Mouse (Mus musculus): ENCODE measurements around the gene Nup133. TPM values are rescaled to one million over a fixed set of nuclear protein-coding genes. Genes with fewer than 3 reads are reported as not detected.

Nup133 gene
- polyA plus RNA-seq, 1 experiment: 18.8 TPM

GRCm38 (mm10) chr8:123858941-123859647 is 90.0 kb downstream of the Nup133 start:
- Histone ChIP-seq H3K4me1 (ENCODE audit: control insufficient read depth, insufficient read depth, low read length) (peaks cover 10% of the 10 kb centered on the region), H3K27ac (ENCODE audit: insufficient read depth, low read depth, low read length) (no peak overlapping the region), H3K4me3 (ENCODE audit: insufficient read depth, low read length) (peak overlapping the region; percentile 75)
- TF ChIP-seq POLR2A (IDR thresholded peaks at IDR 0.05; ENCODE audit: borderline replicate concordance, low read depth, low read length) (no peak), CTCF (IDR thresholded peaks at IDR 0.05; ENCODE audit: low read depth, low read length) (no peak)

DNA sequence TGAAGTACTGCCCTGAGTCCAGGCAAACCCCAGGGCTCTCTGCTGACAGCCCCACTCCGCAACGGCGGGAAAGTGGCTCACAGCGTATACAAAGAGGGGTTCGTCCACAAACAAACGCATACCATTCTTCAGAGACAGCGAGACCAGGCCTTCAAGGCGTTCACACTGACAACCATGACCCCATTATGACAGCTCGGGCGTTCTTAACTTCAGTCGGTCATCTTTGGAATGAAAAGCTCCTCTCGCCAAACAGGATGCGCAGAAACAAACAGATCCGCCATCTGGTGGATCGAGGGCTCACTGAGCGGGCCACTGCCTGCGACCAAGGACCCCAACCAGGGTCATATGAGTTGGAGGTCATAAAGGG is 90.5 kb downstream of the Nup133 start:
- TF ChIP-seq CTCF (IDR thresholded peaks at IDR 0.05; ENCODE audit: low read depth, low read length) (no peak), POLR2A (IDR thresholded peaks at IDR 0.05; ENCODE audit: borderline replicate concordance, low read depth, low read length) (no peak)
- peaks cover 10% of the 10 kb centered on the region for H3K4me1 ChIP-seq (ENCODE audit: control insufficient read depth, insufficient read depth, low read length)
- peak overlapping the region; percentile 75 for H3K4me3 ChIP-seq (ENCODE audit: insufficient read depth, low read length)
- no peak overlapping the region for H3K27ac ChIP-seq (ENCODE audit: insufficient read depth, low read depth, low read length)

GRCm38 (mm10) chr8:123857361-123857760 is 91.7 kb downstream of the Nup133 start:
- Histone ChIP-seq H3K27ac (ENCODE audit: insufficient read depth, low read depth, low read length) (no peak overlapping the region), H3K4me3 (ENCODE audit: insufficient read depth, low read length) (no peak overlapping the region), H3K4me1 (ENCODE audit: control insufficient read depth, insufficient read depth, low read length) (peaks cover 10% of the 10 kb centered on the region)
- TF ChIP-seq POLR2A (IDR thresholded peaks at IDR 0.05; ENCODE audit: borderline replicate concordance, low read depth, low read length): no peak
- TF ChIP-seq CTCF (IDR thresholded peaks at IDR 0.05; ENCODE audit: low read depth, low read length): no peak

- Histone ChIP-seq H3K4me1 (ENCODE audit: control insufficient read depth, insufficient read depth, low read length) (peaks cover 10% of the 10 kb centered on the region), H3K27ac (ENCODE audit: insufficient read depth, low read depth, low read length) (no peak overlapping the region), H3K4me3 (ENCODE audit: insufficient read depth, low read length) (no peak overlapping the region)
- TF ChIP-seq POLR2A (IDR thresholded peaks at IDR 0.05; ENCODE audit: borderline replicate concordance, low read depth, low read length) (no peak), CTCF (IDR thresholded peaks at IDR 0.05; ENCODE audit: low read depth, low read length) (no peak)
Measured at GRCm38 (mm10) chr8:123854733-123855475, 94.2 kb downstream of the Nup133 start.

GRCm38 (mm10) chr8:123854252-123854651 is 94.8 kb downstream of the Nup133 start:
- no peak overlapping the region for H3K4me3 ChIP-seq (ENCODE audit: insufficient read depth, low read length)
- TF ChIP-seq CTCF (IDR thresholded peaks at IDR 0.05; ENCODE audit: low read depth, low read length) (no peak), POLR2A (IDR thresholded peaks at IDR 0.05; ENCODE audit: borderline replicate concordance, low read depth, low read length) (no peak)
- H3K4me1 ChIP-seq (ENCODE audit: control insufficient read depth, insufficient read depth, low read length): peaks cover 10% of the 10 kb centered on the region
- H3K27ac ChIP-seq (ENCODE audit: insufficient read depth, low read depth, low read length): no peak overlapping the region

GRCm38 (mm10) chr8:123851590-123851989 is 97.5 kb downstream of the Nup133 start:
- Histone ChIP-seq H3K4me3 (ENCODE audit: insufficient read depth, low read length) (no peak overlapping the region), H3K27ac (ENCODE audit: insufficient read depth, low read depth, low read length) (no peak overlapping the region), H3K4me1 (ENCODE audit: control insufficient read depth, insufficient read depth, low read length) (peaks cover 6% of the 10 kb centered on the region)
- no peak for TF ChIP-seq CTCF (IDR thresholded peaks at IDR 0.05; ENCODE audit: low read depth, low read length)
- TF ChIP-seq POLR2A (IDR thresholded peaks at IDR 0.05; ENCODE audit: borderline replicate concordance, low read depth, low read length): no peak

DNA sequence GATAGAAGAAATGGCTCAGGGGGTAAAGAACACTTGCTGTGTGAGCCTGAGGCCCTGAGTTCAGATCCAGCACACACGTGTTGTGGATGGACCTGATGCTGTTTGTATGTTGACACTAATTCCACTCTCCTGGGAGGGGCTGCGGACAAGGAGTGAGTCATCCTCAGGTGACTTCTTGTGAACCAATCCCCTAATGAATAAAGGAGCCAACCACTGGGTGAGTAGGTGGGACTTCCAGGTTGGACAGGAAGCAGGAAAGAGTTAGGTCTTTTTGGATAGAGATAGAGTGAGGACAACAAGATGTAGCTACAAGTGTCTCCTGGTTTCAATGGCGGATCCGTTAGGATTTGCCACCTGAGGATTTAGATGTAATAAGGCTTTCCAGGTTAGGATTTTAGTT is 99.7 kb downstream of the Nup133 start:
- H3K27ac ChIP-seq (ENCODE audit: insufficient read depth, low read depth, low read length): no peak overlapping the region
- no peak overlapping the region for H3K4me3 ChIP-seq (ENCODE audit: insufficient read depth, low read length)
- peaks cover 6% of the 10 kb centered on the region; the same call in 1 of the 2 replicates for H3K4me1 ChIP-seq (ENCODE audit: control insufficient read depth, insufficient read depth, low read length)
- no peak for TF ChIP-seq POLR2A (IDR thresholded peaks at IDR 0.05; ENCODE audit: borderline replicate concordance, low read depth, low read length)
- TF ChIP-seq CTCF (IDR thresholded peaks at IDR 0.05; ENCODE audit: low read depth, low read length): no peak

DNA sequence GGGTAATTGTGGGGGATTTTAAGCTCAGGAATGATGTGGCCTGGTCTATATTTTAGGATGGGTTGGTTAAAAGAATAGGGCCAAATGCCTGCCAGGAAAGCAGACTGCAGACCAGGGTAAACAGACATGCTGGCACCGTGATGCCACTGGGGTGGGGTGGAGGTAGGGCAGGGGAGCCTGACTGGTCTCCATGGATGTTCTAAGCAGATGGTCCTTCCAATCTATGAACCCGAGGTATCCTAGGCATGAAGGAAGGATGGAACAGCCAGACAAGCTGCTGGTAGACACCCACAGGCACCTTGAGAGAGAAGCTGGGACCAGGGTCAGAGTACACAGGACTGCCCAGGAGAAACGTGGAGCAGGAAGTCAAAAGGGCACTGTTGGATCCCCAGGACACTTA is 101.5 kb downstream of the Nup133 start:
- peaks cover 6% of the 10 kb centered on the region; the same call in 1 of the 2 replicates for H3K4me1 ChIP-seq (ENCODE audit: control insufficient read depth, insufficient read depth, low read length)
- H3K27ac ChIP-seq (ENCODE audit: insufficient read depth, low read depth, low read length): no peak overlapping the region
- TF ChIP-seq POLR2A (IDR thresholded peaks at IDR 0.05; ENCODE audit: borderline replicate concordance, low read depth, low read length): no peak
- no peak for TF ChIP-seq CTCF (IDR thresholded peaks at IDR 0.05; ENCODE audit: low read depth, low read length)
- no peak overlapping the region for H3K4me3 ChIP-seq (ENCODE audit: insufficient read depth, low read length)

Other genes with a start within 250 kb of the Nup133 start
- gene Rab4a, start 143.3 kb downstream of the Nup133 start, polyA plus RNA-seq (2012; ENCODE audit: insufficient read depth, insufficient read length, missing spikeins): 1.2 and 1.7 TPM in 2 replicates
- 3.7 and 5.9 TPM in 2 replicates for gene Ccsap, start 89.1 kb downstream of the Nup133 start, polyA plus RNA-seq (2012; ENCODE audit: insufficient read depth, insufficient read length, missing spikeins)
- gene Acta1, start 54.5 kb downstream of the Nup133 start, polyA plus RNA-seq (2012; ENCODE audit: insufficient read depth, insufficient read length, missing spikeins): 4.0 and 5.6 TPM in 2 replicates
- 7.1 TPM in 2 replicates for gene Abcb10, start 33.9 kb upstream of the Nup133 start, polyA plus RNA-seq (2012; ENCODE audit: insufficient read depth, insufficient read length, missing spikeins)
- gene Taf5l, start 72.1 kb upstream of the Nup133 start, polyA plus RNA-seq (2012; ENCODE audit: insufficient read depth, insufficient read length, missing spikeins): 13.2 and 15.7 TPM in 2 replicates
- gene Urb2, start 72.2 kb upstream of the Nup133 start, polyA plus RNA-seq (2012; ENCODE audit: insufficient read depth, insufficient read length, missing spikeins): 3.7 TPM in 2 replicates

Measured in bone marrow macrophage, adult 2 months (primary cell).